Mouse (Mus musculus) lung, embryonic 14.5 days (tissue): ENCODE measurements around the gene Olfr1389. TPM values are rescaled to one million over a fixed set of nuclear protein-coding genes. Genes with fewer than 3 reads are reported as not detected.
A peak's percentile ranks its signal among the peaks of the same experiment; 100 is the strongest.
"Not testable (repeated sequence)": the region's sequence is repeated elsewhere in the genome, so short reads cannot be mapped to it uniquely, and the experiment has no call there.

Source experiments
- ATAC-seq: fragments of 200-750 bp; cut with Nextera tagmentation; 2 replicates; pipeline ENCODE4 v1.8.0; 2017; ENCODE audit warnings: mild to moderate bottlenecking, moderate TSS enrichment, moderate library complexity; ENCODE audit not compliant: insufficient read depth
- DNase-seq: peaks from one replicate; pipeline ENCODE4 v3.0.0-alpha.2; 2015
- H3K27ac ChIP-seq: fragments of 300-500 bp; sonication (generic); 2 replicates; pipeline ENCODE4 v1.5.1; 2014; ENCODE audit warnings: low read depth, mild to moderate bottlenecking, moderate library complexity
- H3K27me3 ChIP-seq: fragments of 300-500 bp; sonication (generic); 2 replicates; pipeline ENCODE4 v1.6.1; 2014; ENCODE audit warnings: low read length, control low read depth; ENCODE audit not compliant: insufficient read depth
- H3K36me3 ChIP-seq: fragments of 300-500 bp; sonication (generic); 2 replicates; pipeline ENCODE4 v1.6.1; 2014; ENCODE audit warnings: control low read depth; ENCODE audit not compliant: insufficient read depth
- H3K4me1 ChIP-seq: fragments of 300-500 bp; sonication (generic); 2 replicates; pipeline ENCODE4 v1.6.1; 2014; ENCODE audit warnings: antibody characterized with exemption, control low read depth; ENCODE audit not compliant: insufficient read depth
- H3K4me2 ChIP-seq: fragments of 300-500 bp; sonication (generic); 2 replicates; pipeline ENCODE4 v1.6.1; 2014; ENCODE audit warnings: mild to moderate bottlenecking
- H3K4me3 ChIP-seq: fragments of 300-500 bp; sonication (generic); 2 replicates; pipeline ENCODE4 v1.5.1; 2014; ENCODE audit warnings: low read depth, low read length
- H3K9ac ChIP-seq: fragments of 300-500 bp; sonication (generic); 2 replicates; pipeline ENCODE4 v1.6.1; 2014
- H3K9me3 ChIP-seq: fragments of 300-500 bp; sonication (generic); 2 replicates; pipeline ENCODE4 v1.6.1; 2016; ENCODE audit warnings: low read depth, low read length, control low read depth
- CTCF ChIP-seq: IDR thresholded peaks from 2 replicates; pipeline ENCODE4 v1.5.1; 2016; ENCODE audit warnings: antibody characterized with exemption, low read depth
- whole genome bisulfite sequencing: fragments of 180-500 bp; shearing (Covaris S2); extraction: QIAGEN DNeasy Blood & Tissue Kit; methylation state at CpG from one replicate; pipeline ENCODE4 v1.1.7; 2014; 5-methylcytosine and 5-hydroxymethylcytosine counted together
- polyA plus RNA-seq: library from polyadenylated mRNA; unstranded; fragments of >200 nt; fragmentation: Nextera tagmentation; extraction: Ambion mirVana; gene quantifications from 2 replicates; pipeline ENCODE4 v1.2.1, GENCODE M21; 2014

Olfr1389 gene
- polyA plus RNA-seq, 1 experiment from 2014 or later = not detected

GRCm38 (mm10) chr11:49429641-49430040 is 6.8 kb downstream of the Olfr1389 start:
- H3K27me3 ChIP-seq = no peaks in the 10 kb centered on the region
- no peak overlapping the region for H3K4me3 ChIP-seq
- no peak overlapping the region for H3K27ac ChIP-seq
- 79% methylated on average over 2 of the region's 2 CpGs for WGBS
- no peak overlapping the region for H3K4me2 ChIP-seq
- no peak for ATAC-seq
- no peaks in the 10 kb centered on the region for H3K36me3 ChIP-seq
- no peaks in the 10 kb centered on the region for H3K9me3 ChIP-seq
- no peak overlapping the region for H3K9ac ChIP-seq
- no peak for DNase-seq
- no peaks in the 10 kb centered on the region for H3K4me1 ChIP-seq
- TF ChIP-seq CTCF = no peak

DNA sequence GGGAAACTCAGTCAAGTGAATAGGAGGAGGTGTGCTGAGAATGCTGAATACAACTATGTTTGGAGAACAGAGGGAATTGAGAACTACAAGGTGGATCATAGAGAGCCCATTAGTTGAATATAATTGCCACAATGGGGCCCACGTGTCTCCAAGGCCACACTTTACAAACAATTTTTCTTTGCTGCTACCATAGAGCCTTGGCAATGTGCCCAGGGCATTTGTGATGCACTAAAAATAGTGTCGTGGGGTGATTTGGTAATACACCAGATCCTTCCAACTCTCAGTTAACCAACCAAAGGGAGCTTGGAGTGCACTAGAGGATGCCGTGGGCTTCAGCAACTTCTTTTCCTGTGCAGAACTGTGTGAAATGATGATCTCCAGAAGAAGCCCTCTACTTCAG is 13.5 kb downstream of the Olfr1389 start, which contains the start of gene Olfr1388:
TSS of gene Olfr1388 (plus strand) at position 214 of the 400 bp plus-strand sequence.
- H3K27ac ChIP-seq = no peak within 1 kb of the TSS
- H3K27me3 ChIP-seq = no peaks in the 10 kb centered on the region
- no peaks in the 10 kb centered on the region for H3K36me3 ChIP-seq
- H3K4me3 ChIP-seq = no peak within 1 kb of the TSS
- no peak for TF ChIP-seq CTCF
- H3K4me2 ChIP-seq = no peak within 1 kb of the TSS
- ATAC-seq = no peak
- H3K9ac ChIP-seq = no peak within 1 kb of the TSS
- DNase-seq = peak; percentile 34
- 47% methylated on average over 3 of the region's 3 CpGs for WGBS
- no peaks in the 10 kb centered on the region for H3K4me1 ChIP-seq
- H3K9me3 ChIP-seq = no peaks in the 10 kb centered on the region

DNA sequence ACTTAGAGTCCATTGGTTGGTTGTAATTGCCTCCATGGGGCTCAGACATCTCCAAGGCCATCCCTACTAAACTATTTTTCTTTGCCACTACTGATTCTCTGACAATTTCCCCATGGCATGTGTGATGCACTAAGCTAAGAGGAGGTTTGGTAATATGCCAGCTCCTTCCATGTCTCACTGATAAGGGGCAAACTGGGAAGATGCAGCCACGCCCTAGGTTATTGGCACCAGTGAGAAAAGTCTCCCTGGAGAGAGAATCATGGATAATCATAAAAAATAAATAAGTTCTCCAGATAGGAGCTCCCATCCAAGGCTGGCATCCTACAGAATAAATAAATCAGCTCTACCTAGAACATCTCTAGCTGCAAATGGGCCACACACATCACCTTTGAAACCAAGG is 32.2 kb downstream of the Olfr1389 start, which contains the start of gene Olfr1387:
TSS of gene Olfr1387 (plus strand) at position 301 of the 400 bp plus-strand sequence.
- WGBS = 76% methylated on average over 1 of the region's 1 CpGs
- ATAC-seq (no peak), DNase-seq (no peak)
- H3K27ac ChIP-seq = no peak within 1 kb of the TSS
- TF ChIP-seq CTCF = no peak
- no peak within 1 kb of the TSS for H3K9ac ChIP-seq
- H3K27me3 ChIP-seq = no peaks in the 10 kb centered on the region
- H3K4me3 ChIP-seq = no peak within 1 kb of the TSS
- H3K9me3 ChIP-seq = no peaks in the 10 kb centered on the region
- H3K4me2 ChIP-seq = no peak within 1 kb of the TSS
- H3K36me3 ChIP-seq = no peaks in the 10 kb centered on the region
- H3K4me1 ChIP-seq = no peaks in the 10 kb centered on the region

- H3K9me3 ChIP-seq, H3K9ac ChIP-seq, H3K4me2 ChIP-seq, H3K36me3 ChIP-seq, ATAC-seq, H3K4me1 ChIP-seq, H3K27ac ChIP-seq, H3K4me3 ChIP-seq, H3K27me3 ChIP-seq, DNase-seq: not testable (repeated sequence)
- 73% methylated on average over 2 of the region's 3 CpGs for WGBS
Measured at GRCm38 (mm10) chr11:49464746-49465145, 41.9 kb downstream of the Olfr1389 start, which contains the start of gene Olfr1386. Gene Olfr1386, plus strand, starts transcription at chr11:49465046.

Other genes with a start within 250 kb of the Olfr1389 start
- gene Btnl9, start 235.9 kb upstream of the Olfr1389 start, polyA plus RNA-seq = 0.89 and 1.1 TPM in 2 replicates
- 42.0 and 42.8 TPM in 2 replicates for gene Zfp62, start 219.8 kb upstream of the Olfr1389 start, polyA plus RNA-seq
- gene Mgat1, start 178.9 kb upstream of the Olfr1389 start, polyA plus RNA-seq = 59.3 and 60.0 TPM in 2 replicates
- not detected in 2 replicates for gene Olfr1393, start 144.8 kb upstream of the Olfr1389 start, polyA plus RNA-seq
- not detected in 2 replicates for gene Olfr1392, start 137.8 kb upstream of the Olfr1389 start, polyA plus RNA-seq
- not detected in 2 replicates for gene Olfr10, start 118.3 kb upstream of the Olfr1389 start, polyA plus RNA-seq
- gene Olfr1391, start 100.3 kb upstream of the Olfr1389 start, polyA plus RNA-seq = not detected in 2 replicates
- not detected in 2 replicates for gene Olfr1390, start 87.9 kb upstream of the Olfr1389 start, polyA plus RNA-seq
- 0.16 and 0.17 TPM in 2 replicates for gene Olfr1388, start 13.6 kb downstream of the Olfr1389 start, polyA plus RNA-seq
- not detected in 2 replicates for gene Olfr1387, start 32.3 kb downstream of the Olfr1389 start, polyA plus RNA-seq
- gene Olfr1386, start 42.0 kb downstream of the Olfr1389 start, polyA plus RNA-seq = not detected in 2 replicates
- not detected in 2 replicates for gene Olfr1385, start 66.0 kb downstream of the Olfr1389 start, polyA plus RNA-seq
- gene Olfr1384, start 83.7 kb downstream of the Olfr1389 start, polyA plus RNA-seq = not detected in 2 replicates
- not detected in 2 replicates for gene Olfr1383, start 96.6 kb downstream of the Olfr1389 start, polyA plus RNA-seq
- gene Olfr1382, start 105.2 kb downstream of the Olfr1389 start, polyA plus RNA-seq = not detected in 2 replicates
- gene Olfr1381, start 120.4 kb downstream of the Olfr1389 start, polyA plus RNA-seq = not detected in 2 replicates
- not detected in 2 replicates for gene Olfr1380, start 133.8 kb downstream of the Olfr1389 start, polyA plus RNA-seq
- gene Flt4, start 186.2 kb downstream of the Olfr1389 start, polyA plus RNA-seq = 14.4 and 14.6 TPM in 2 replicates
- not detected in 2 replicates for gene Scgb3a1, start 240.5 kb downstream of the Olfr1389 start, polyA plus RNA-seq